Mouse (Mus musculus): ENCODE results near the gene Pcsk6.
"Not testable (repeated sequence)": the region's sequence is repeated elsewhere in the genome, so short reads cannot be mapped to it uniquely, and the experiment has no call there.

Pcsk6 gene

GRCm38 (mm10) chr7:65916566-65916965 lies 55.0 kb downstream of the Pcsk6 start:
- in situ Hi-C loops (cut with MboI; ENCODE audit: low pct_unique_long_range_greater_than_20kb in 1 of 2, low sequenced_read_pairs in 2 of 2, unreplicated experiment in 1 of 2), result no loop called here

GRCm38 (mm10) chr7:65918431-65918830 lies 56.9 kb downstream of the Pcsk6 start:
- in situ Hi-C loops (cut with MboI; ENCODE audit: low pct_unique_long_range_greater_than_20kb in 1 of 2, low sequenced_read_pairs in 2 of 2, unreplicated experiment in 1 of 2), result no loop called here

GRCm38 (mm10) chr7:65929398-65929797 lies 67.9 kb downstream of the Pcsk6 start:
- in situ Hi-C loops (cut with MboI; ENCODE audit: low pct_unique_long_range_greater_than_20kb in 1 of 2, low sequenced_read_pairs in 2 of 2, unreplicated experiment in 1 of 2), result no loop called here

- in situ Hi-C loops (cut with MboI; ENCODE audit: low pct_unique_long_range_greater_than_20kb in 1 of 2, low sequenced_read_pairs in 2 of 2, unreplicated experiment in 1 of 2), result no loop called here
These were observed 68.9 kb downstream of the Pcsk6 start for GRCm38 (mm10) chr7:65930478-65930877.

GRCm38 (mm10) chr7:65934238-65934970 lies 72.9 kb downstream of the Pcsk6 start:
- in situ Hi-C loops (cut with MboI; ENCODE audit: low pct_unique_long_range_greater_than_20kb in 1 of 2, low sequenced_read_pairs in 2 of 2, unreplicated experiment in 1 of 2), result not testable (repeated sequence)

GRCm38 (mm10) chr7:65935211-65935610 lies 73.7 kb downstream of the Pcsk6 start:
- in situ Hi-C loops (cut with MboI; ENCODE audit: low pct_unique_long_range_greater_than_20kb in 1 of 2, low sequenced_read_pairs in 2 of 2, unreplicated experiment in 1 of 2), result no loop called here

- in situ Hi-C loops (cut with MboI; ENCODE audit: low pct_unique_long_range_greater_than_20kb in 1 of 2, low sequenced_read_pairs in 2 of 2, unreplicated experiment in 1 of 2), result no loop called here
These were observed 79.5 kb downstream of the Pcsk6 start for GRCm38 (mm10) chr7:65940988-65941387.

GRCm38 (mm10) chr7:65945342-65945993 lies 83.9 kb downstream of the Pcsk6 start:
- in situ Hi-C loops (cut with MboI; ENCODE audit: low pct_unique_long_range_greater_than_20kb in 1 of 2, low sequenced_read_pairs in 2 of 2, unreplicated experiment in 1 of 2), result no loop called here

- in situ Hi-C loops (cut with MboI; ENCODE audit: low pct_unique_long_range_greater_than_20kb in 1 of 2, low sequenced_read_pairs in 2 of 2, unreplicated experiment in 1 of 2), result no loop called here
These were observed 84.9 kb downstream of the Pcsk6 start for GRCm38 (mm10) chr7:65946397-65946796.

GRCm38 (mm10) chr7:65948891-65949290 lies 87.4 kb downstream of the Pcsk6 start:
- in situ Hi-C loops (cut with MboI; ENCODE audit: low pct_unique_long_range_greater_than_20kb in 1 of 2, low sequenced_read_pairs in 2 of 2, unreplicated experiment in 1 of 2), result no loop called here

GRCm38 (mm10) chr7:65954583-65954982 lies 93.0 kb downstream of the Pcsk6 start:
- in situ Hi-C loops (cut with MboI; ENCODE audit: low pct_unique_long_range_greater_than_20kb in 1 of 2, low sequenced_read_pairs in 2 of 2, unreplicated experiment in 1 of 2), result no loop called here

- in situ Hi-C loops (cut with MboI; ENCODE audit: low pct_unique_long_range_greater_than_20kb in 1 of 2, low sequenced_read_pairs in 2 of 2, unreplicated experiment in 1 of 2), result no loop called here
These were observed 94.0 kb downstream of the Pcsk6 start for GRCm38 (mm10) chr7:65955304-65956220.

GRCm38 (mm10) chr7:65957245-65957644 lies 95.7 kb downstream of the Pcsk6 start:
- in situ Hi-C loops (cut with MboI; ENCODE audit: low pct_unique_long_range_greater_than_20kb in 1 of 2, low sequenced_read_pairs in 2 of 2, unreplicated experiment in 1 of 2), result no loop called here

- in situ Hi-C loops (cut with MboI; ENCODE audit: low pct_unique_long_range_greater_than_20kb in 1 of 2, low sequenced_read_pairs in 2 of 2, unreplicated experiment in 1 of 2), result no loop called here
These were observed 96.6 kb downstream of the Pcsk6 start for GRCm38 (mm10) chr7:65958105-65958504.

- in situ Hi-C loops (cut with MboI; ENCODE audit: low pct_unique_long_range_greater_than_20kb in 1 of 2, low sequenced_read_pairs in 2 of 2, unreplicated experiment in 1 of 2), result no loop called here
These were observed 97.8 kb downstream of the Pcsk6 start for GRCm38 (mm10) chr7:65959221-65959924.

GRCm38 (mm10) chr7:65962611-65963010 lies 101.1 kb downstream of the Pcsk6 start:
- in situ Hi-C loops (cut with MboI; ENCODE audit: low pct_unique_long_range_greater_than_20kb in 1 of 2, low sequenced_read_pairs in 2 of 2, unreplicated experiment in 1 of 2), result no loop called here

GRCm38 (mm10) chr7:65964398-65964797 lies 102.9 kb downstream of the Pcsk6 start:
- in situ Hi-C loops (cut with MboI; ENCODE audit: low pct_unique_long_range_greater_than_20kb in 1 of 2, low sequenced_read_pairs in 2 of 2, unreplicated experiment in 1 of 2), result no loop called here

- in situ Hi-C loops (cut with MboI; ENCODE audit: low pct_unique_long_range_greater_than_20kb in 1 of 2, low sequenced_read_pairs in 2 of 2, unreplicated experiment in 1 of 2), result no loop called here
These were observed 109.8 kb downstream of the Pcsk6 start for GRCm38 (mm10) chr7:65971301-65971700.

- in situ Hi-C loops (cut with MboI; ENCODE audit: low pct_unique_long_range_greater_than_20kb in 1 of 2, low sequenced_read_pairs in 2 of 2, unreplicated experiment in 1 of 2), result no loop called here
These were observed 115.8 kb downstream of the Pcsk6 start for GRCm38 (mm10) chr7:65977286-65977685.
